In the genomic region with DNA sequence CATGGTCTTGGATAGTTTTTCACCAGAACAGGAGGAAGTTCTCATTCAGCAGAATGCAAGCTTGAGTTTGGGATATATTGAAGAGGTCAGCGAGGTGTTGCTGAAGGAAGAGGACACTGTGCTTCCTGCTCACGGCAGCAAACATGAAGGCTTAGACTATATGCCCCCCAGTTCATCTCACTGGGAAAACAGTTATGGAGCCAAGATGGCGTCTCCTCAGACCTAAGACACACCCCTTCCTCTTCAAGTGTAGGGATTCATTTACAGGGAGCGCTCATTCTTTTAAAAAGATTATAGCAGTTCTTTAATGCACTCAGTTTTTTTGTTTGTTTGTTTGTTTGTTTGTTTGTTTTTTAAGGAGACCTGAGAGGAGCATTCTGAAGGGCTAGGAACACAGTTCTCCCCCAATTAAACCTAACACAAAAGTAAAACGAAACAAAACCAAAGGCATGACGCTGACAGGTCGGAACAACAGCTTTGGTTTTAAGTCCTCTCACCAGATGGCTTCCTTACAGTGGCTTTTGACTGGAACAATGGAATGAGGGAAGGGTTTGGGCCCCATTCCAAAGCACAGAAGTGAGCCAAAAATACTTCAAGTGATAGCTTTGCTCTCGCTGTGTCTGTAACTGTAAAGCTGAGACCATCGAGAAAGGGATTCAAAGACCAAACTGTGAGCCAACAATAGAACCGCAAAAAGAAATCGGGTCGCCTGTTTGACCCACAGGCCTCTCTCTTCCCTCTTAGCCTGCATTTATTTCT, we compare ENCODE assay signal across 9 mouse cellular contexts.
DNase-seq lines count a peak whose midpoint lies in the region; ATAC-seq lines count a peak whose summit lies in the region.
"Had no signal": no experiment of that assay in that cellular context is flagged by ENCODE, and none has a peak within 500 bp of the region (broad histone marks: within the 10 kb centered on the region; RNA-seq: fewer than 3 reads in every experiment).

No protein-coding gene starts in this region.

- 57% methylated on average over 12 of the region's 12 CpGs for WGBS in neural tube, embryonic 15.5 days
- 36% methylated on average over 12 of the region's 12 CpGs for WGBS in heart, embryonic 15.5 days

- peak; percentile 25 to 27 for DNase-seq in frontal cortex, postnatal 10 days (ENCODE audit: low spot score in 2 of 2)
- DNase-seq in frontal cortex, postnatal 25 days (ENCODE audit: low spot score in 2 of 2) = no peak
- DNase-seq in neural tube, embryonic 10.5 days (ENCODE audit: extremely low spot score, low spot score) = no peak
- peak; percentile 86 for DNase-seq in lung, postnatal 10 days
- DNase-seq in embryo, embryonic 10 days (ENCODE audit: low spot score) = no peak
- no peak for DNase-seq in c-Kit-positive CD71-positive TER-119-positive erythroid progenitor cells, embryonic 14.5 days (ENCODE audit: low spot score)

- H3K9ac ChIP-seq in neural tube, embryonic 15.5 days (replicated peaks) = no peak overlapping the region
- no peak overlapping the region for H3K9ac ChIP-seq in heart, embryonic 15.5 days
- H3K9ac ChIP-seq: limb, embryonic 12.5 days had no signal

- no peaks in the 10 kb centered on the region for H3K27me3 ChIP-seq in neural tube, embryonic 15.5 days (replicated peaks)
- no peaks in the 10 kb centered on the region for H3K27me3 ChIP-seq in heart, embryonic 15.5 days
- H3K27me3 ChIP-seq: limb, embryonic 12.5 days had no signal

- H3K4me2 ChIP-seq in neural tube, embryonic 15.5 days = no peak overlapping the region
- peak overlapping the region; percentile 43 for H3K4me2 ChIP-seq in heart, embryonic 15.5 days
- H3K4me2 ChIP-seq: limb, embryonic 12.5 days had no signal

- no peaks in the 10 kb centered on the region for H3K9me3 ChIP-seq in neural tube, embryonic 15.5 days (replicated peaks)
- no peaks in the 10 kb centered on the region for H3K9me3 ChIP-seq in heart, embryonic 15.5 days (replicated peaks)
- H3K9me3 ChIP-seq: limb, embryonic 12.5 days had no signal

- H3K4me3 ChIP-seq in neural tube, embryonic 15.5 days (replicated peaks) = no peak overlapping the region
- peak overlapping the region; percentile 10 for H3K4me3 ChIP-seq in heart, embryonic 15.5 days
- H3K4me3 ChIP-seq: limb, embryonic 12.5 days had no signal

- H3K4me1 ChIP-seq in neural tube, embryonic 15.5 days = peaks cover 5% of the 10 kb centered on the region
- peaks cover 21% of the 10 kb centered on the region for H3K4me1 ChIP-seq in heart, embryonic 15.5 days (replicated peaks)

- ATAC-seq in neural tube, embryonic 15.5 days (ENCODE audit: low FRiP score) = no peak
- ATAC-seq in heart, embryonic 15.5 days (replicated peaks; ENCODE audit: insufficient number of reproducible peaks, insufficient read depth, low FRiP score, low read depth) = peak; percentile 76

- peak overlapping the region; percentile 24; the same call in 1 of the 2 replicates for H3K27ac ChIP-seq in neural tube, embryonic 15.5 days (replicated peaks)
- peak overlapping the region; percentile 95 for H3K27ac ChIP-seq in heart, embryonic 15.5 days
- H3K27ac ChIP-seq: limb, embryonic 12.5 days had no signal

- no peaks in the 10 kb centered on the region for H3K36me3 ChIP-seq in neural tube, embryonic 15.5 days
- no peaks in the 10 kb centered on the region for H3K36me3 ChIP-seq in heart, embryonic 15.5 days
- H3K36me3 ChIP-seq: limb, embryonic 12.5 days had no signal

Comparison
In these comparisons a context has a peak if more than half of its experiments do, and no peak if none do; other contexts are left out.
1. DNase-seq: peak in frontal cortex, postnatal 10 days (2 of 2) and lung, postnatal 10 days (single experiment); none in frontal cortex, postnatal 25 days (0 of 2), neural tube, embryonic 10.5 days (single experiment), embryo, embryonic 10 days (single experiment) and c-Kit-positive CD71-positive TER-119-positive erythroid progenitor cells, embryonic 14.5 days (single experiment).